Mouse (Mus musculus) liver, embryonic 14.5 days (tissue): ENCODE measurements around the gene Slc22a16.

Experiments
- CTCF ChIP-seq: IDR thresholded peaks from 2 replicates; pipeline ENCODE4 v1.5.1; 2016; ENCODE audit warnings: antibody characterized with exemption, low read depth, control low read depth
- EP300 ChIP-seq: IDR thresholded peaks from 2 replicates; pipeline ENCODE4 v1.6.1; 2016; ENCODE audit warnings: antibody characterized with exemption, low read depth

- TF ChIP-seq CTCF (no peak), EP300 (no peak)
Observed at GRCm38 (mm10) chr10:40649634-40650033, 79.5 kb downstream of the Slc22a16 start.
